Mouse (Mus musculus): ENCODE results near the gene Gm37240.

- TF ChIP-seq CTCF (IDR thresholded peaks at IDR 0.05; ENCODE audit: insufficient read depth, low read depth, low read length) (no peak), POLR2A (IDR thresholded peaks at IDR 0.05; ENCODE audit: insufficient read depth, low read depth, low read length) (no peak)
These were observed 7.7 kb upstream of the Gm37240 start for GRCm38 (mm10) chr3:85895020-85895419.

All from olfactory bulb, adult 2 months (tissue).